Comparison of ENCODE assay signal across 14 mouse cellular contexts in genomic region chr13:47226521-47226920, GRCm38 (mm10).
DNase-seq lines count a peak whose midpoint lies in the region; ATAC-seq and TF ChIP-seq lines count a peak whose summit lies in the region.
"Had no signal": no experiment of that assay in that cellular context is flagged by ENCODE, and none has a peak within 500 bp of the region (broad histone marks: within the 10 kb centered on the region; RNA-seq: fewer than 3 reads in every experiment).

No protein-coding gene starts in this region.

- ATAC-seq in forebrain, postnatal 0 days = no peak
- ATAC-seq in forebrain, embryonic 11.5 days (replicated peaks; ENCODE audit: low FRiP score) = no peak
- ATAC-seq in liver, embryonic 14.5 days (ENCODE audit: insufficient read depth) = no peak
- ATAC-seq in liver, embryonic 11.5 days (replicated peaks; ENCODE audit: low FRiP score) = no peak
- ATAC-seq in Patski = no peak
- ATAC-seq in midbrain, embryonic 14.5 days (ENCODE audit: low FRiP score, low TSS enrichment) = no peak

- in situ Hi-C loops in Patski (cut with MboI; ENCODE audit: low pct_unique_long_range_greater_than_20kb) = no loop called here

- peaks cover 41% of the 10 kb centered on the region for H3K79me2 ChIP-seq in macrophage (ENCODE audit: inconsistent target)

- 91% methylated on average over 5 of the region's 5 CpGs for WGBS in forebrain, postnatal 0 days
- 91% methylated on average over 5 of the region's 5 CpGs for WGBS in forebrain, embryonic 11.5 days
- WGBS in liver, embryonic 14.5 days (ENCODE audit: insufficient replicate concordance) = 78% methylated on average over 5 of the region's 5 CpGs
- 82% methylated on average over 5 of the region's 5 CpGs for WGBS in liver, embryonic 11.5 days
- 97% methylated on average over 5 of the region's 5 CpGs for whole genome bisulfite sequencing in macrophage (ENCODE audit: missing documents)
- 87% methylated on average over 5 of the region's 5 CpGs for whole genome bisulfite sequencing in midbrain, embryonic 14.5 days

- H3K27me3 ChIP-seq in forebrain, postnatal 0 days (ENCODE audit: insufficient read depth, low read length) = no peaks in the 10 kb centered on the region; the same call in 1 of the 2 replicates
- no peaks in the 10 kb centered on the region for H3K27me3 ChIP-seq in forebrain, embryonic 11.5 days (ENCODE audit: control insufficient read depth, insufficient read depth, low read length)
- no peaks in the 10 kb centered on the region for H3K27me3 ChIP-seq in liver, embryonic 14.5 days (ENCODE audit: control insufficient read depth, insufficient read depth, low read length)
- no peaks in the 10 kb centered on the region for H3K27me3 ChIP-seq in liver, embryonic 11.5 days (replicated peaks; ENCODE audit: control insufficient read depth, insufficient read depth, low read length)
- no peaks in the 10 kb centered on the region for H3K27me3 ChIP-seq in Patski
- H3K27me3 ChIP-seq in midbrain, embryonic 14.5 days (ENCODE audit: control insufficient read depth, insufficient read depth, low read length) = no peaks in the 10 kb centered on the region
- H3K27me3 ChIP-seq: forebrain, embryonic 12.5 days; hindbrain, embryonic 13.5 days; limb, embryonic 12.5 days; neural tube, embryonic 15.5 days had no signal

- no peaks in the 10 kb centered on the region for H3K9me3 ChIP-seq in forebrain, postnatal 0 days (ENCODE audit: low read length)
- no peaks in the 10 kb centered on the region for H3K9me3 ChIP-seq in forebrain, embryonic 11.5 days (ENCODE audit: control insufficient read depth, low read length)
- H3K9me3 ChIP-seq in liver, embryonic 14.5 days (ENCODE audit: control insufficient read depth, low read length) = no peaks in the 10 kb centered on the region
- H3K9me3 ChIP-seq in liver, embryonic 11.5 days (ENCODE audit: control insufficient read depth, low read length) = no peaks in the 10 kb centered on the region
- no peaks in the 10 kb centered on the region for H3K9me3 ChIP-seq in midbrain, embryonic 14.5 days (ENCODE audit: control insufficient read depth, low read length)
- H3K9me3 ChIP-seq: forebrain, embryonic 12.5 days; hindbrain, embryonic 13.5 days; limb, embryonic 12.5 days; neural tube, embryonic 15.5 days had no signal

- no peak overlapping the region for H3K4me3 ChIP-seq in forebrain, postnatal 0 days (ENCODE audit: low read depth, low read length)
- no peak overlapping the region for H3K4me3 ChIP-seq in forebrain, embryonic 11.5 days (ENCODE audit: low read depth, low read length)
- no peak overlapping the region for H3K4me3 ChIP-seq in liver, embryonic 14.5 days (ENCODE audit: insufficient read depth in 1 of 2, low read depth in 2 of 2, low read length in 2 of 2)
- H3K4me3 ChIP-seq in liver, embryonic 11.5 days (ENCODE audit: low read depth, low read length) = no peak overlapping the region
- H3K4me3 ChIP-seq in macrophage (ENCODE audit: inconsistent target) = no peak overlapping the region
- H3K4me3 ChIP-seq in midbrain, embryonic 14.5 days (replicated peaks; ENCODE audit: low read depth, low read length) = no peak overlapping the region
- H3K4me3 ChIP-seq: forebrain, embryonic 12.5 days; hindbrain, embryonic 13.5 days; limb, embryonic 12.5 days; neural tube, embryonic 15.5 days had no signal

- TF ChIP-seq CTCF in forebrain, postnatal 0 days (IDR thresholded peaks at IDR 0.05; ENCODE audit: low read depth) = 0 out of 2 replicates have a peak, but pooled peaks have one; percentile 16
- peak; percentile 38 for TF ChIP-seq CTCF in liver, embryonic 14.5 days (IDR thresholded peaks at IDR 0.05; ENCODE audit: low read depth)
- peak; percentile 35 for TF ChIP-seq CTCF in Patski (IDR thresholded peaks at IDR 0.05)

- POLR2A ChIA-PET in Patski (lab: Charles Lee) = no interaction called here

- H3K9ac ChIP-seq in forebrain, postnatal 0 days = no peak overlapping the region
- no peak overlapping the region for H3K9ac ChIP-seq in forebrain, embryonic 11.5 days (ENCODE audit: low read length)
- no peak overlapping the region for H3K9ac ChIP-seq in liver, embryonic 14.5 days (replicated peaks)
- H3K9ac ChIP-seq in liver, embryonic 11.5 days (ENCODE audit: low read depth, low read length) = no peak overlapping the region
- no peak overlapping the region for H3K9ac ChIP-seq in midbrain, embryonic 14.5 days (replicated peaks; ENCODE audit: low read length)
- H3K9ac ChIP-seq: forebrain, embryonic 12.5 days; hindbrain, embryonic 13.5 days; limb, embryonic 12.5 days; neural tube, embryonic 15.5 days had no signal

- no peak for TF ChIP-seq EP300 in liver, embryonic 14.5 days (IDR thresholded peaks at IDR 0.05; ENCODE audit: low read depth)

- H3K4me1 ChIP-seq in forebrain, postnatal 0 days (ENCODE audit: insufficient read depth) = 0 out of 2 replicates have a peak, but pooled peaks cover 3% of the 10 kb centered on the region
- peaks cover 11% of the 10 kb centered on the region; the same call in 1 of the 2 replicates for H3K4me1 ChIP-seq in forebrain, embryonic 11.5 days (replicated peaks; ENCODE audit: control insufficient read depth, insufficient read depth, low read length)
- peaks cover 0 to 3% of the 10 kb centered on the region in 2 experiments; a peak in 1 of 4 replicates for H3K4me1 ChIP-seq in liver, embryonic 14.5 days (replicated peaks; ENCODE audit: control insufficient read depth in 2 of 2, insufficient read depth in 2 of 2, low read length in 1 of 2)
- H3K4me1 ChIP-seq in liver, embryonic 11.5 days (replicated peaks; ENCODE audit: control insufficient read depth, insufficient read depth, low read length) = no peaks in the 10 kb centered on the region
- H3K4me1 ChIP-seq in midbrain, embryonic 14.5 days (ENCODE audit: control insufficient read depth, insufficient read depth, low read length) = peaks cover 11% of the 10 kb centered on the region

- no peak overlapping the region for H3K4me2 ChIP-seq in forebrain, postnatal 0 days (ENCODE audit: low read depth)
- H3K4me2 ChIP-seq in forebrain, embryonic 11.5 days (ENCODE audit: low read depth, low read length, severe bottlenecking) = no peak overlapping the region
- no peak overlapping the region for H3K4me2 ChIP-seq in liver, embryonic 14.5 days (ENCODE audit: low read depth)
- H3K4me2 ChIP-seq in liver, embryonic 11.5 days = no peak overlapping the region
- no peak overlapping the region for H3K4me2 ChIP-seq in midbrain, embryonic 14.5 days (ENCODE audit: low read length)
- H3K4me2 ChIP-seq: forebrain, embryonic 12.5 days; hindbrain, embryonic 13.5 days; limb, embryonic 12.5 days; neural tube, embryonic 15.5 days had no signal

- no peaks in the 10 kb centered on the region for H3K36me3 ChIP-seq in forebrain, postnatal 0 days (ENCODE audit: insufficient read depth)
- H3K36me3 ChIP-seq in forebrain, embryonic 11.5 days (ENCODE audit: control insufficient read depth, insufficient read depth, low read length) = no peaks in the 10 kb centered on the region
- H3K36me3 ChIP-seq in liver, embryonic 14.5 days (replicated peaks; ENCODE audit: control insufficient read depth, insufficient read depth, low read depth) = no peaks in the 10 kb centered on the region
- no peaks in the 10 kb centered on the region for H3K36me3 ChIP-seq in liver, embryonic 11.5 days (ENCODE audit: control insufficient read depth, insufficient read depth, low read length)
- peaks cover 25% of the 10 kb centered on the region for H3K36me3 ChIP-seq in macrophage (ENCODE audit: inconsistent target)
- H3K36me3 ChIP-seq in midbrain, embryonic 14.5 days (ENCODE audit: control insufficient read depth, insufficient read depth, low read length) = no peaks in the 10 kb centered on the region
- H3K36me3 ChIP-seq: forebrain, embryonic 12.5 days; hindbrain, embryonic 13.5 days; limb, embryonic 12.5 days; neural tube, embryonic 15.5 days had no signal

- CTCF ChIA-PET in Patski (lab: Charles Lee) = no interaction called here

- no peak overlapping the region for H3K27ac ChIP-seq in forebrain, postnatal 0 days (ENCODE audit: low read depth, low read length)
- H3K27ac ChIP-seq in forebrain, embryonic 11.5 days (ENCODE audit: low read depth, low read length) = no peak overlapping the region
- no peak overlapping the region for H3K27ac ChIP-seq in liver, embryonic 14.5 days
- H3K27ac ChIP-seq in liver, embryonic 11.5 days (ENCODE audit: low read depth, low read length) = no peak overlapping the region
- H3K27ac ChIP-seq in macrophage = peak overlapping the region; percentile 96
- H3K27ac ChIP-seq in midbrain, embryonic 14.5 days (replicated peaks; ENCODE audit: low read depth, low read length) = no peak overlapping the region
- H3K27ac ChIP-seq: forebrain, embryonic 12.5 days; hindbrain, embryonic 13.5 days; limb, embryonic 12.5 days; neural tube, embryonic 15.5 days had no signal

- DNase-seq in forebrain, postnatal 0 days = no peak
- no peak for DNase-seq in forebrain, embryonic 11.5 days (ENCODE audit: low spot score)
- DNase-seq in liver, embryonic 14.5 days (ENCODE audit: low read depth in 3 of 3, low spot score in 3 of 3) = no peak
- DNase-seq in liver, embryonic 11.5 days (ENCODE audit: low spot score) = no peak
- no peak for DNase-seq in Patski (ENCODE audit: low read depth, low spot score)
- DNase-seq in kidney, adult 11 months = no peak
- no peak for DNase-seq in midbrain, embryonic 14.5 days
- DNase-seq: cerebellum, adult 11 months; kidney, adult 9 months had no signal
